Mouse (Mus musculus): ENCODE results near the gene Rcor1.
A peak's percentile ranks its signal among the peaks of the same experiment; 100 is the strongest.

GRCm38 (mm10) chr12:111165146-111165812 lies 126.1 kb downstream of the Rcor1 start:
- TF ChIP-seq CTCF (IDR thresholded peaks at IDR 0.05; ENCODE audit: insufficient read depth, low read length) (peak; percentile 45), POLR2A (IDR thresholded peaks at IDR 0.05; ENCODE audit: borderline replicate concordance, extremely low read depth, low read depth, low read length) (no peak)
